Mouse (Mus musculus) layer of hippocampus, adult 9-10 months (tissue): ENCODE results near the gene Apol7a.
A peak's percentile ranks its signal among the peaks of the same experiment; 100 is the strongest.
"Not testable (repeated sequence)": the region's sequence is repeated elsewhere in the genome, so short reads cannot be mapped to it uniquely, and the experiment has no call there.

Experiments used
- DNase-seq: peaks from one replicate; pipeline ENCODE4 v3.0.0; 2022; ENCODE audit warnings: low spot score

Gene Apol7a

GRCm38 (mm10) chr15:77399027-77399426 lies at the start of gene Apol7a:
Apol7a (minus strand) TSS chr15:77399110.
- not testable (repeated sequence) for DNase-seq

DNA sequence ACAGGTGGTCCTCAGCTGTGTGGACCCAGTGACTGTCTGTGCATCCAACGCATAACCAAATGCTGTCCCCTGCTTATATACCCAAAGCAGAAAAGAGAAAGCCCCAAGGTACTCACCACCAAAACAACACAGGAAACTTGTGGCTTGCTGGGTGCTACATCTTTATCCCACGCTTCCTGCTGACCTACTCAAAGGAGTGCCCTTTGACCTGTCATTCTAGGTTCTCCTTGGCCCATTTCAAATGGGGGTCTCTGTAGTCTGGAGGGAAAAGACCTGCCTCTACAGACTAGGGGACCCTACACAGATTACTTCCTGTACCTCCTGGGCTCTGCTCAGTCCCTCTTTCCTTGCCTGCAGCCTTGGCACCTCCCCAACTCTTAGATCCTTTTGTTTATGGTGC lies 48.5 kb upstream of the Apol7a start, which contains the start of gene Apol7b:
Gene Apol7b (minus strand): TSS at position 101 of the 400 bp plus-strand sequence.
- not testable (repeated sequence) for DNase-seq

- not testable (repeated sequence) for DNase-seq
These were observed 46.8 kb upstream of the Apol7a start for GRCm38 (mm10) chr15:77445668-77446067.

DNA sequence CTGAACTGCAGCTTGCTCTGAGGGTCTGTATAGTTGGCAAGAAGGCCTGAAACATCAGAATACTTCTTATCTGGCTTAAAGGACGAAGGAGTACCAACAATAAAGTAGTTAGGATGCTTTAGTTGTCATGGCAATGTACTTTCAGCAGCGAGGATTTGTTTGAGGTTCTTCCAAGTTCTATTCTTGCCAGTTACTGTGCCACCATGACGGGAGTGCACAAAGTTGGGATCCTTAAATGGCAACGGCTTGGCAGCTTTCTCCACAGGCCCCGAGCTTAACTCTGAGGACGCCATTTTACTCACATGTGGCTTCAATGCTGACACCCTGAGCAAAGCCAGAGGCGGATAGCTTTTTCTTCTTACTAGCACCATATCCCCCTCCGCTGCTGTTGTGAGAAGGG lies 45.8 kb upstream of the Apol7a start:
- peak; percentile 10 for DNase-seq

DNA sequence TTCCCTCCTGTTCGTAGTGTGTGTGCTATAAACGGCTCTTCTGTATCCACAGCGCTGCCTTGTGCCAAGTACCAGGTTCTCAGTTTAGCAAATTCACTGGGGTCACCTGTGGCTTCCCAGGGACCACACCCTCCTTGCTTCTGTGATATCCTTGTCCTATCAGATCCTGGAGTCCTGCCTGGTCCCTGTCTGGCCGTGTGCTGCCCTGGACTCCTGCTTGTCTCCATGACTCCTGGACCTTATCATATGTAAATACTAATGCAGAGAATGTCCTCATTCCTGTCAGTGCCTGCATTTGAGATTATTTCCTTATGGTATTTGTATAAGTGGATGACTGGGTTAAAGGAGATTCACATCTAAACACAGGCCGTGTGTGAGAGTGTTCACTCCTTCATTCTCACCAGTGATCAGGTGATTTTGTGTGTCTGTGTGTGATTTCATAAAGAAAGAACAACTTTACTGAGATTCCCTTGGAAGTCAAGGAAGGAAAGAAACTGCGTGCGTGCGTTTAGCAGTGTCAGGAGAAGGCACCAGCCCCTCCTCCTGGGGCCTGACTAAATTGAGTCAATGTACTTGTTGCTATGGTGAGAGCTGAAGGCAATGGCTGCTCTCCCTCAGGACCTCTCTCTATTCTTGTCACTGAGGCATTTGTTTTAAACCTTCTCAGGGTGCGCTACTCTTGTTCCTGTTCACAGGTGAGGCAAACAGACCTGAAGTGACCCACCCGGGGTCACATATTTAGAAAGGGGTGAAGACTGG lies 30.0 kb upstream of the Apol7a start:
- not testable (repeated sequence) for DNase-seq

- not testable (repeated sequence) for DNase-seq
These were observed 24.0 kb upstream of the Apol7a start for GRCm38 (mm10) chr15:77422925-77423324.

DNA sequence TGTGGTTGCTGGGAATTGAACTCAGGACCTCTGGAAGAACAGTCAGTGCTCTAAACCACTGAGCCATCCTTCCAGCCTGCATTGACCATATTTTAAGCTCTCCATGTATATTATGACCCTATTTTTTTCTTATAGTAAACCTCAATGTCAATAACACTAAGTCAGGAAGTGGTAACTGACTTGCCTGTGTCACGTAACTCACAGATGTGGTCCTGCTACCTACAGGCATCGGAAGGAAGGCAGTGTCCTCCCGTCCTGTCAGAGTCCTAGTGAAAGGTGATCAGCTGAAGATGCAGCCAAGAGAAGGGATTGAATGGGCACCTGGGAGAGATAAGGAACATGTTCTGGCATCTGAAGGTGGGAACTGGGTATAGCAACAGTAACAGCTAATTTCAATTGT lies 20.7 kb upstream of the Apol7a start:
- DNase-seq = not testable (repeated sequence)

GRCm38 (mm10) chr15:77416655-77417333 lies 17.9 kb upstream of the Apol7a start:
- not testable (repeated sequence) for DNase-seq

DNA sequence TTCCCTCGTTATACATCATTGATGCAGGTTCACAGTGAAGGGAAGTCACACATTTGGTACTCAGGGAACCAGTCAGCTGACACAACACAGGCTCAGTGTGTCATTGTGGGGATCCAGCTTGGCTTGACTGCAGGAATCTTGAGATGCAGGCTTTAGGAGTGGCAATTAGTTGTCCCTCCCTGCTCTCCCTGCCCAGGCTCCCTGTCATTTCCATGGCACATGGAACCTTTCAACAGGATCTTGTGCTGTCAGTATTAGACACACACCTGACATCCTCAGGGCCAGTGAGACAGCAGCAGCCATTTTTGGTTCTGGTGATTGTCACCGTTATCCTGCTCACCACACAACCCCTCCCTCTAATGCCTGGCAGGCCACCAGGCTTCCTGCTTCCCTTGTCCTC lies 16.7 kb upstream of the Apol7a start:
- not testable (repeated sequence) for DNase-seq

DNA sequence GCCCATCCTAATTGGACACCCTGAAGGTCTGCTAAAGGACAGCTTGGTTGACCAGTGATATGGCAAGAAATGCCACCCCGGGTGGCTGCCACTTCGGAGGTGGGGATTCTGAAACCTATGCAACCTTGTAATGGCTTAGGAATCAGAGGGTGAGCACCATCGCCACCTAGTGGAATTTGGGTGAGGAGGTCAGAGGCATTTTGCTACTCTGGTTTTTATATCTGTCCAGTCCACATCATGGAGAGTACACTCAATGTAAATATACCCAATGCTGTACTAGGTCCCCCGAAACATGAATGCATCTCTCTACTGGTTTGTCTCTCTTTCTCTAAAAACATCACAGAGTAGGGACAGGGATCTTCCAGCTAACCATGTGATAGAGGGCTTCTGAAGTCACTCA lies 13.8 kb upstream of the Apol7a start:
- DNase-seq = not testable (repeated sequence)

DNA sequence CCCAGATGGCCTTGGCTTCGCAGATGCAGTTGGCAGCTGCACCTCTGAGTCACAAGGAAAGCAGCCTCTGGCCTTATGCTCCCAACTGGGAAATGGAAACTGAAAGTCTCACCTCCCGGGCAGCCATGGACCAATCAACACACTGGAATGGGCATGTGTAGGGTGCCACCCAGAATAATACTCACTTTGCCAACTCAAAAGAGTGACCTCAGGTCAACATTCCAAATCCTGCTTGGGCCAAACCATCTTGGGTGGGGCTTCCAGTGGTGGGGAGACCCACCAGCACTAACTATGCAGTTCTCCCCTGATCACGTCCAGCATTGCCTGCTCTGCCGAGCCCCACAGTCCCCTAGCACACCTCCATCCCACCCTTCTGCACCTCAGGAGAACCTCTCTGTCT lies 12.1 kb upstream of the Apol7a start, which contains the start of gene Apol9a:
Gene Apol9a (minus strand): TSS at position 101 of the 400 bp plus-strand sequence.
- DNase-seq = not testable (repeated sequence)

DNA sequence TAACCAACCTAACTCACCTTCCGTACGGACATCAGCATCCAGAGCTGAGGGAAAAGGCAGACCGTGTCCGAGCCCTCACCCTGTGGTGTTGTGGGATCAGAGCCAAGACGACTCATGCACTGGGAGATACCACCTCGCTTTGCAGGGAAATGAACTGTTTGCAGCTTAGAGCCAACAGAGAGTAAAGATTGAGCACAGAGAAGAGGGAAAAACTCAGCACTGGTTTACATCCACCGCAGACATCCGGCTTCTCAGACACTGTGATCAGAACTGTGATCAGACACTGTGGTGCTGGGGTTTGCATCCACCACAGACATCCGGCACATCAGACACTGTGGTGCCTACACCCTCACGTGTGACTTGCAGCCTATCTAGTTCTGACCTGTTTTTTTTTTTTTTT lies 7.5 kb upstream of the Apol7a start:
- DNase-seq = not testable (repeated sequence)

GRCm38 (mm10) chr15:77397450-77398132 lies 1.3 kb downstream of the Apol7a start:
- DNase-seq = not testable (repeated sequence)

GRCm38 (mm10) chr15:77393832-77394231 lies 5.1 kb downstream of the Apol7a start:
- not testable (repeated sequence) for DNase-seq

DNA sequence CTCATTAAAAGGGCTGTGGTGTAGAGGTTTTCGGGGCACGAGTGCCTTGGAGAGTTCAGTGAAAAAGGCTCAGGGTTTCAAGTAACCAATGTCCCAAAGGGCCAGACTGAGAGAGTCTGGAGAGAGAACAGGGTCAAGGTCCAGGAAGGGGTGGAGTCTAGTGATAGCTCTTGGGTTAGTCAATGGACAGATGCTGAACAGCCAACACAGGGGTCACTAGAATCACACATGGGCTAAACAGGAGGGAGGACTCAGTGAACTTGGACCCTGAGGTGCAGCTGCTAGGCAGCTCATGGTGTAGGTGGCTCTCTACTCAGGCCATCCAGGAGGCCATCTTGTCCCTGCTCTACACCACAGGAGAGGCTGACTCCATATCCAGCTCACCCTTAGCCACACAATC lies 11.4 kb downstream of the Apol7a start:
- no peak for DNase-seq

GRCm38 (mm10) chr15:77384340-77385030 lies 14.4 kb downstream of the Apol7a start:
- DNase-seq = no peak

GRCm38 (mm10) chr15:77382880-77383279 lies 16.0 kb downstream of the Apol7a start:
- no peak for DNase-seq

- no peak for DNase-seq
These were observed 16.5 kb downstream of the Apol7a start for GRCm38 (mm10) chr15:77382271-77382850.

- DNase-seq = no peak
These were observed 17.4 kb downstream of the Apol7a start for GRCm38 (mm10) chr15:77381481-77381880.

GRCm38 (mm10) chr15:77379921-77380320 lies 19.0 kb downstream of the Apol7a start:
- no peak for DNase-seq

DNA sequence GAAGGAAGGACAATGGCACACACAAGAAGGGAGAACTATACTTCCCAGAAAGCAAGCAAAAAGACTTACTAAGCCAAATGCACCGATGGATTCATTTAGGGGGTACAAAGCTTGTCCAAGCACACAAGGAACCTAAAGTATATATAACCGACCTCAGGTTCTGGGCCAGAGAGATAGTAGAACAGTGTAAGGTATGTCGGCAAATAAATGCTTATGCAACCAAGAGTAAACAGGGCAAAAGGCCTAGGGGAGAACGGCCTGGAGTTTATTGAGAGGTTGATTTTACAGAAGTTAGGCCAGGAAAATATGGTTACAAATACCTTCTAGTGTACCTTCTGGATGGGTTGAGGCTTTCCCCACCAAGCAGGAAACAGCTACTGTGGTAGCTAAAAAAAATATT lies 21.5 kb downstream of the Apol7a start:
- no peak for DNase-seq

DNA sequence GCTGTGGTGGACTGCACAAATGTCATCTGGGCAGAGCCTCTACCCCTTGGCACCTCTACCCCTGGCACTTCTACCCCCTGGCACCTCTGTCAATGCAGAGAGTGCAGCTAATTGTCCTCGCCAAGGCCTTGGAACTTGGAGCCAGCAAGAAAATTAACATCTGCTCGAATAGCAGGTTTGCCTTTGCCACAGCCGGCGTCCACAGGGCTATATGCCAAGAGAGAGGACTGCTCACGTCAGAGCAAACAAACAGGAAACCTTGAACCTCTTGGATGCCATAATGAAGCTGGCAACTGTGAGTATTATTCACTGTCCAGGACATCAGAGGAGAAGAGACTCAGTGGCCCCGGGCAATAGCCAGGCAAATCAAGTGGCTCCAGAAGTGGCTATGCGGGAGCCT lies 22.0 kb downstream of the Apol7a start:
- no peak for DNase-seq
